Mouse (Mus musculus) macrophage (primary cell): ENCODE measurements around the gene Tmed5. TPM values are rescaled to one million over a fixed set of nuclear protein-coding genes. Genes with fewer than 3 reads are reported as not detected.
"Not testable (repeated sequence)": the region's sequence is repeated elsewhere in the genome, so short reads cannot be mapped to it uniquely, and the experiment has no call there.

ENCODE experiments used
- H3K27ac ChIP-seq: fragments of 350-480 bp; formaldehyde crosslinking; 2 replicates; pipeline ENCODE4 v1.9.0; 2021
- H3K36me3 ChIP-seq: fragments of 350-480 bp; formaldehyde crosslinking; 2 replicates; pipeline ENCODE4 v1.9.0; 2021; ENCODE audit errors: inconsistent target
- H3K4me3 ChIP-seq: fragments of 350-480 bp; formaldehyde crosslinking; 2 replicates; pipeline ENCODE4 v1.9.0; 2021; ENCODE audit errors: inconsistent target
- H3K79me2 ChIP-seq: fragments of 350-480 bp; formaldehyde crosslinking; 2 replicates; pipeline ENCODE4 v1.9.0; 2021; ENCODE audit errors: inconsistent target
- WGBS: methylation state at CpG from one replicate; pipeline ENCODE4 v1.1.7; 2026; ENCODE audit warnings: inconsistent platforms; ENCODE audit not compliant: missing documents; 5-methylcytosine and 5-hydroxymethylcytosine counted together
- polyA plus RNA-seq: library from polyadenylated mRNA; stranded (reverse); fragments of 250-400 nt; gene quantifications from 3 replicates; pipeline ENCODE4 v1.2.4, GENCODE M21; 2018; ENCODE audit warnings: inconsistent platforms
- total RNA-seq, 78 experiments: library from RNA; depleted of rRNA; stranded (reverse); fragments of 250-400 nt; gene quantifications; 1 replicate in 9 of 78; 2 replicates in 24 of 78; 3 replicates in 43 of 78; 4 replicates in 2 of 78; pipeline ENCODE4 v1.2.4; 2018; ENCODE audit warnings: inconsistent platforms in 56 of 78

Tmed5 gene
- total RNA-seq (2018; cell fraction: chromatin; rRNA removed) = 10 to 100 TPM; 12.2 to 72.1 (median 44.7) TPM
- total RNA-seq (2018; cell fraction: cytosol; rRNA removed) = 100 to 1,000 TPM in 2 of 26 experiments, 10 to 100 TPM in 24; 58.0 to 125 (median 77.8) TPM
- total RNA-seq (2018; cell fraction: nucleus; rRNA removed) = 100 to 1,000 TPM in 6 of 26 experiments, 10 to 100 TPM in 20; 48.8 to 151 (median 83.4) TPM
- polyA plus RNA-seq = 60.5 to 113 TPM (median 90.3 TPM) in 3 replicates

DNA sequence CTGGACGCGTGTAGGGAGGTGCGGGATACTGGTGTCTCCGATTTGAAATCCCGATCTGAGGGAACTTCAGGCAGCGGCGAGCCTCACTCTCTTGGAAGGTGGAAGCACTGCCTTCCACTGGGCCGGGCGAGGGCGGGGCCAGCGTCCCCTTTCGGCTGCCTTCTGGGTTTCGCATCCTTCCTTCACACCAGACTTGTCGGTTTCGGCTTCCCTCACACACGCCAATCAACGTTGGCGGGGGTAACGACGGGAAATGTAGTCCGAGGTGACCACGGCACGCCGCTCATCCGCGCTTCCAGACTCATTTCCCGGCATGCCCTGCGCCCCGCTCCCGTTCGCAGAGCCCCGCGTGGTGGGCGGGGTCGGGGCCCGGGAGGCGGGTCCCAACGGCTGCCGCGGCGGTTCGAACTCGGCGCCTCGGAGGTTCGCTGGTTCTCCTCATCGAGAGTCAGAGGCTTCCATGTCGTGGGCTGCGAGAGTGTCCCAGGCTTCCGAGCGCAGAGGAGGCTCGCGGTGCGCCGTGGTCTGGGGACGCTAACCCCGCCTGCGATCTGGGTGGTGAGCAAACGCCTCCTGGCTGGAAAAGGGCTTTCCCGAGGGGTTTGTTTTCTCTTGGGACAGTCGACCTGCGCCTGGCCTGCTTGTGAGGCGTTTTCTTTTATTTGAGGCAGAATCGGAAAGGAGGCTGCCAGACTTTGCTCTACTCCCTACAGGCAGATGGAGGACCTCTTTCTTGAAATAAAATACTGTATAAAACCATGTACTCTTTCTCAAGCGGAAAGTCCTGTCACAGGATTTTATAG lies at the start of gene Tmed5, which contains the start of gene Ccdc18:
Gene Tmed5, minus strand, starts transcription at position 180 of the 803 bp plus-strand sequence.
Gene Ccdc18, plus strand, starts transcription at position 435 of the 803 bp plus-strand sequence.
- H3K4me3 ChIP-seq = peak within 1 kb of the TSS; percentile 96
- peaks cover 16% of the 10 kb centered on the region for H3K36me3 ChIP-seq
- H3K27ac ChIP-seq = peak within 1 kb of the TSS; percentile 79
- H3K79me2 ChIP-seq = peaks cover 44% of the 10 kb centered on the region
- WGBS = under 1% methylated on average over 65 of the region's 65 CpGs

DNA sequence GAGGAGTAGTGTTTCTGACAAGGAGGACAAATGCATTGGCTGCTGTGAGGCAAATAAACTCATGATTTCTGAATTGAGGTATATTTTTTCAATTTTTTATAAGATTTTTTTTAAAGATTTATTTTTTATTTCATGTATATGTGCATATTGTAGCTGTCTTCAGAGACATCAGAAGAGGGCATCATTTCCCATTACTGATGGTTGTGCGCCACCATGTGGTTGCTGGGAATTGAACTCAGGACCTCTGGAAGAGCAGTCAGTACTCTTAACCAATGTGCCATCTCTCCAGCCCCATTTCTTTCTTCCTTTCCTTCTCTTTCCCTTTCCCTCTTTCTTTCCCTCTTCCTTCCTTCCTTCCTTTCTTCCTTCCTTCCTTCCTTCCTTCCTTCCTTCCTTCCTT lies 31.3 kb upstream of the Tmed5 start:
- Histone ChIP-seq H3K36me3 (no peaks in the 10 kb centered on the region), H3K4me3 (no peak overlapping the region), H3K79me2 (no peaks in the 10 kb centered on the region), H3K27ac (no peak overlapping the region)
- 85% methylated on average over 1 of the region's 1 CpGs for WGBS

DNA sequence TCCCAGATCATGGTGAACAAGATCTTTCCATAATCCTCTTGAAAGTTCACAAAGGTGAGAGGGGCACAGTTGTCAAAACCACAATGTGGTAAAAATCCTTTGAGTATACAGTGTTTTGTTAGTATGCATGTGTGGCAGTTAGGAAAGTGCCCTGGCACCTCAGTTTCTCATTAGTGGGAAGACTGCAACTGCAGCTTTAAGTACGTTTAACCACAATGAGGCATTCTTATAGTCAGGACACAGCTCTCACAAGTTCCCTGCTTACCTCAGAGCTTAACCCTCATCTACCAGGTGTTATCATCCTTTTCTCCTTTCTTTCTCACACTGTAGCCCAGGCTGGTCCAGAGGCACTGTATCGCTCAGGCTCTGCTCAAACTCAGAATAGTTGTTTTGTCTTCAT lies 28.4 kb upstream of the Tmed5 start:
- Histone ChIP-seq H3K36me3 (no peaks in the 10 kb centered on the region), H3K4me3 (no peak overlapping the region), H3K27ac (no peak overlapping the region), H3K79me2 (no peaks in the 10 kb centered on the region)
- WGBS = 91% methylated on average over 2 of the region's 2 CpGs

DNA sequence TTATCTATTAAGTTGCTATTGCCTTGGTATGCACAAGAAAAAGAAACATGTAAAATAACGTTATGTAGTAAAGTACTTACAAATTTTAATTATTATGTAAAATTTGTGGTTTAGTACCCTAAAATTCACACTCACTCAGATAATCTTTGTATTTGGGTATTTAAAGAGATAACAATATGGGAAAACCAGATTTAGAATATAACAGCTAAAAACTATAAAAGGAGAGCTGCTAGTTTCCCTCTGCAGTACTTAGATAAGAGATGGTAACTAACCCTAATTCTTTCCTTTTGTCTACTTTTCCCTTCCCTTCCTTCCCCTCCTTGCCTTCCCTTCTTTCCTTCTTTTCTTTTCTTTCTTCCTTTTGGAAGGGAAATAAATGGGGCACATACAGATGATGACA lies 20.2 kb upstream of the Tmed5 start:
- Histone ChIP-seq H3K4me3 (no peak overlapping the region), H3K27ac (no peak overlapping the region), H3K36me3 (no peaks in the 10 kb centered on the region), H3K79me2 (no peaks in the 10 kb centered on the region)
- 100% methylated on average over 1 of the region's 1 CpGs for WGBS

DNA sequence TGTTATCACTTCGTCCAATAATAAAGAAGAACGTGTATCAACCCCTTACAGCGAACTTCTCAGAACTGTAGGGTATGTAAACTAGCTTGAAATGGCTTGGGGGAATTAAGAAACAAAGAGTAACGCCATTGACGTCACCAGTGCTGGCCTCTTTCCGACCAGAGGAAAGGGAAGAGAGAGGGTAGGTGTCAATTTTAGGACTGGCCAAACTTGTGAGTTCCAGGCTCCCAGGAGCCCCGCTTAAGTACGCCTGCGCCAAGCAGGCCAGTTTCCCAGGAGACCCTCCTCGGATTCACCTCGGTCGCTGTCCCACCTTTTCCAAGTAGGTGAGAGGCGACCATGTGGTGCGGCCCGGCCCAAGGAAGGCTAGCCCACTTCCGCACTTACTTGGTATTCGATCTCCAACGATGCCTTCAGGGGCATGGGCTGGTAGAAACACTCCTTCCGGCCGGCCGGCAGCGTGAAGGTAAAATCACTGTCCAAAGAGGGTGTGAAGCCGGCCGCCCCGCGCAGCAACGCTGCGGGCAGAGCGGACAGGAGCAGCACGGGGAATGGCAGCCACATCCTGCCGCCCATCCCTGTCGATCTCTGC lies 475 bp downstream of the Tmed5 start:
- Histone ChIP-seq H3K4me3 (peak overlapping the region; percentile 96), H3K79me2 (peaks cover 45% of the 10 kb centered on the region), H3K36me3 (peaks cover 17% of the 10 kb centered on the region), H3K27ac (peak overlapping the region; percentile 79)
- WGBS = 0% methylated on average over 32 of the region's 32 CpGs

DNA sequence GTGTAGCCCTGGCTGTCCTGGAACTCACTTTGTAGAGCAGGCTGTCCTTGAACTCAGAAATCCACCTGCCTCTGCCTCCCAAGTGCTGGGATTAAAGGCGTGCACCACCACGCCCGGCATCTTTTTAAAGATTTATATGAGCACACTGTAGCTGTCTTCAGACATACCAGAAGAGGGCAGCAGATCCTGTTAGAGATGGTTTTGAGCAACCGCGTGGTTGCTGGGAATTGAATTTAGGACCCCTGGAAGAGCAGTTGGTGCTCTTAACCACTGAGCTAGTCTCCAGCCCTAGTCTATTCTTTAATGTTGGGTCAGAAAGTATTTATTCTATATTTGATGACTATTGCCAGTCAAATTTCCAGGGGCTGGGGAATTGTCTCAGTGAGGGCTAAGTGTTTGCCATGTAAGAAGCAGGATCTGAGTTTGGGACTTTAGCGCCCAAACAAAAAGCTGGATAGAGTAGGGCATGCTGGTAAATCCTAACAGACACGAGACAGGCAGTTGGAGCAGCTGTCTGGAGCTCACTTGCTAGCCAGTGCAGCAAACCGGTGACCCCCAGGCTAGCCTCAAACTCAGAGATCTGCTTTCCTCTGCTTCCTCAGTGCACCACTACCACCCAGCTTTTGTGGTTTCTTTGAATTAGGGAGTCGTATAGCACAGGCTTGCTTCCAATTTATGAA lies 12.1 kb downstream of the Tmed5 start:
- WGBS = 92% methylated on average over 9 of the region's 9 CpGs
- peaks cover 32% of the 10 kb centered on the region; the same call in 1 of the 2 replicates for H3K36me3 ChIP-seq
- no peak overlapping the region for H3K27ac ChIP-seq
- no peak overlapping the region for H3K4me3 ChIP-seq
- H3K79me2 ChIP-seq = no peaks in the 10 kb centered on the region

DNA sequence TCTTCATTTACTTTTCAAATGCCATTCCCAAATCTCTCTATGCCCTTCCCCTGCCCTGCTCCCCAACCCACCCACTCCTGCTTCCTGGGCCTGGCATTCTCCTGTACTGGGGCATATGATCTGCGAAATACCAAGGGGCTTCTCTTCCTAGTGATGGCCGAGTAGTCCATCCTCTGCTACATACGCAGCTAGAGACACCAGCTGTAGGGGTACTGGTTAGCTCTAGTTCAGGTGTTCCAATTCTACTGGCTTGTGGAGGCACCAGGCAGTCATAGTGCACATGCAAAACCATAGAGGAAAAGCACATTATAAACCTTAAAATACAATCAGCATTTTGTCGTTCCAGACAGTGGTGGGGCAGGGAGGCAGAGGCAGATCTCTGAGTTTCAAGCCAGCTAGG lies 14.7 kb downstream of the Tmed5 start:
- Histone ChIP-seq H3K79me2 (no peaks in the 10 kb centered on the region), H3K27ac (no peak overlapping the region), H3K4me3 (no peak overlapping the region), H3K36me3 (peaks cover 24% of the 10 kb centered on the region; the same call in 1 of the 2 replicates)
- WGBS = 94% methylated on average over 4 of the region's 4 CpGs

DNA sequence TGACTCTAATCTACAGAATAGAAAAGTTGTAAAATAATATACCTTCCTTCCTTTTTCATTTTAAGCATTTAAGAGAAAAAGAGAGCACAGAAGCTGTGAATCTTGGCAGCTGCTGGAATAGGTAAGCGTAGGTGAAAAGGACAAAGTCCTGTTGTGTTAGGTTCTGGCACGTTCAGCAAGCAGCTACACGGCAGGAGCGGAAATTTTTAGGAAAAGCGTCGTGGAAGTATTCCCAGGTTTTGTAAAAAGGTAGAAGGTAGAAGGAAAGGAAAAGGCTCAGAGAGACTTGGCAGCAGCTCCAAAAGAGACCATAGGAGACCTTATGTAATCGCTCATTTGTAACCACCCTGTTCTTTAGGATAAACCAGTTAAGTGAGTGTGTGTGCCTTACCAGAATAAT lies 23.1 kb downstream of the Tmed5 start:
- Histone ChIP-seq H3K4me3 (no peak overlapping the region), H3K36me3 (peaks cover 11% of the 10 kb centered on the region; the same call in 1 of the 2 replicates), H3K79me2 (no peaks in the 10 kb centered on the region), H3K27ac (no peak overlapping the region)
- WGBS = 96% methylated on average over 7 of the region's 7 CpGs

DNA sequence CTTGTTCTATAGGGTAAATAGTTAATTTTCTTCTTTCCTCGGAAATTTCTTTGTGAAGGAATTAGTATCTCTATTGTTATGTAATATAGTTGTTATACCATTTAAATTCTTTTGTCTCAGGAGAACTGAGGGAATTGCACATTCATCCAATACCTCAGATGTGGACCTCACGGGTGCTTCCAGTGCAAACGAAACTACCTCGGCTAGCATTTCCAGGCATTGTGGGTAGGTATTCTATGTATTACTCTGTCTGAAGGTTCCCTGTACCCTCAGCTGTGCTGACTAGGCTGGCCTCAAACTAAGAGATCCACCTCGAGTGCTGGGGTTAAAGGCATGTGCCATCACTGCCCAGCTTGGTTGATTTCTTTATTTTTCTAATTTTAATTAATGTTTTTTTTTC lies 28.1 kb downstream of the Tmed5 start:
- Histone ChIP-seq H3K27ac (no peak overlapping the region), H3K4me3 (no peak overlapping the region), H3K79me2 (no peaks in the 10 kb centered on the region), H3K36me3 (peaks cover 19% of the 10 kb centered on the region; the same call in 1 of the 2 replicates)
- 93% methylated on average over 5 of the region's 5 CpGs for WGBS

DNA sequence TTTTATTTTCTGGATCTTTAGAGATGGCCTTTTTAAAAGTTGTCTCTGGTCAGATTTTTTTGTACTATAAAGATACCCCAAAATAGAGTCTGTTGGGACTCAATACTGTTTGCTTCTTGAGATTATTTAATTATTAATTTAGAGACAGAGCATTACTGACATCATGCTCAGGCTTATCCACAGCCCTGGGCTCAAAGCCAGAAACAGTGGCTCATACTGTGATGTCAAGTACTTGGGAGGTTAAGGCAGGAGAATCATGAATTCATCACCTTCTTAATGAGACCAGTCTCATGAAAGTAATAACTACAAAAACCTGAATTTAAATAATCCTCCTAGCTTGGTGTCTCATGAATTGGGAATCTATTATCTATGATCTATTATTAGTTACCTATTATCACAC lies 32.2 kb downstream of the Tmed5 start:
- Histone ChIP-seq H3K27ac (no peak overlapping the region), H3K36me3 (peaks cover 18% of the 10 kb centered on the region; the same call in 1 of the 2 replicates), H3K79me2 (no peaks in the 10 kb centered on the region), H3K4me3 (no peak overlapping the region)

DNA sequence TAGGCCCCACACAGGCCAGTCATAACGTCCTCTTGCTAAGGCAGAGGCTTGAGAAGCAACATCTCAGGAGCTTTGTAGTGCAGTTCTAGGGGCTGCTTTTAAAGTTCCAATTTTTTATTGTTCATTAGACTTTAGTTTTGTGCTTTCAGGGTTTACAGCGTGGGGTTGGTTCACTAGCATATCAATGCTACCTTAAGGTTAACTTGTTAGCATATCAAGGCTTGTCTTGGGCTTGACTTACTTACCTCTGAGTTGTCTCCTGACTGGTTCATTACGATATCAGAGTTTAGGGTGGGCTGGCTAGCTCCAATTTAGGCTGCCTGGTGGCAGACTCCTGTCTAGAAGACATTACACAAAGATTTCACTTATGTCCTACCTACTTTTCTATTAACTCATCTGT lies 34.7 kb downstream of the Tmed5 start:
- H3K36me3 ChIP-seq = peaks cover 29% of the 10 kb centered on the region
- WGBS = 93% methylated on average over 3 of the region's 3 CpGs

DNA sequence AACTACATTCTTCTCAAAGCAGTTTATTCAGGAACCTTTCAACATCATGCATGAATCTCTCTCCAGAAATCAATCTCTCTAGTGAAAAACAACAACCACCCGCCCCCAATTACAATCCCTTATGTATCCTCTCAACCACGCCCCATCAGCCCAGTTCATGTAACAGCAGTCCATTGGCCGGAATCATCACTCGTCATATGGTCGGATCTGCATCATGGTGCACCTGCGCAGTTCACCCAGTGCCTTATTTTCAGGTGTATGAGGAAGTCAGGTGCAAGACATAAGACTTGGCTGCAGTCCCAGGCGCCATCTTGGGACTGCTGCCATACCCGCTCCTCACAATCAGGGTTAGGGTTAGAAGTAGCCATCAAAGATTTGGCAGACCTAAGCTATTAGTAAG lies 39.7 kb downstream of the Tmed5 start:
- 96% methylated on average over 8 of the region's 8 CpGs for WGBS
- not testable (repeated sequence) for H3K4me3 ChIP-seq
- peaks cover 26% of the 10 kb centered on the region for H3K36me3 ChIP-seq

More for the DNA sequence above, 34.7 kb downstream of the Tmed5 start:
- Histone ChIP-seq H3K4me3 (no peak overlapping the region), H3K79me2 (no peaks in the 10 kb centered on the region), H3K27ac (no peak overlapping the region)

DNA sequence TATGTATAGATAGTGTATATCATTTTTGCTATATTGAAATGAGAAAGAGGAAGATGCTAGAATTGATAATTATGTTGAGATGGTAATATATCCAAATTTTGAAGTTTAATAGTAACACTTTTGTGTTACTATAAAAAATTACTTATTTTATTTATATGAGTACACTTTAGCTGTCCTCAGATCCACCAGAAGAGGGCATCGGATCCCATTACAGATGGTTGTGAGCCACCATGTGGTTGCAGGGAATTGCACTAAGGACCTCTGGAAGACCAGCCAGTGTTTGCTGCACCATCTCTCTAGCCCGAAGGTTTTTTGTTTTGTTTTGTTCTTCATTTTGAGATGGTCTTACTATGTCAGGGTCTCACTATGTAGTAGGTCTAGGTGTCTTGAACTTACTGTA lies 47.0 kb downstream of the Tmed5 start:
- peaks cover 4% of the 10 kb centered on the region; the same call in 1 of the 2 replicates for H3K36me3 ChIP-seq
- 92% methylated on average over 2 of the region's 2 CpGs for WGBS

More for the DNA sequence above, 39.7 kb downstream of the Tmed5 start:
- not testable (repeated sequence) for H3K79me2 ChIP-seq, H3K27ac ChIP-seq

DNA sequence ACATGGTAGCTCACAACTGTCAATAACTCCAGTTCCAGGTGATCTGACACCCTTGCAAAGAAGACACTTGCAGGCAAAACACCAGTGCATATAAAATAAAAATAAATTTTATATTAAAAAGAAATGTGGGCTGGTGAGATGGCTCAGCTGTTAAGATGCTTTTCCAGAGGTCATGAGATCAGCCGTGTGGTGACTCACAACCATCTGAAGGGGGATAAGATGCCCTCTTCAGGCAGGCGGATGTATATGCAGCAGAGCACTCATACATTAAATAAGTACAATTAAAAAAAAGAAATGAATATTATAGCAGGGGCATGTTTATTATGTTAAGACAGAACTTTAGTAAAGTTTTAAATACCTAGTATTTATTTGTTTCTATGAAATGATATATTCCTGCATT lies 50.0 kb downstream of the Tmed5 start:
- Histone ChIP-seq H3K36me3 (no peaks in the 10 kb centered on the region; the same call in 1 of the 2 replicates), H3K79me2 (peaks cover 35% of the 10 kb centered on the region), H3K4me3 (no peak overlapping the region), H3K27ac (no peak overlapping the region)
- 36% methylated on average over 2 of the region's 2 CpGs for WGBS

More for the DNA sequence above, 47.0 kb downstream of the Tmed5 start:
- H3K4me3 ChIP-seq = no peak overlapping the region
- H3K79me2 ChIP-seq = peaks cover 6% of the 10 kb centered on the region; the same call in 1 of the 2 replicates
- no peak overlapping the region for H3K27ac ChIP-seq
